Comparison of ENCODE assay signal across 11 mouse cellular contexts in the genomic region with DNA sequence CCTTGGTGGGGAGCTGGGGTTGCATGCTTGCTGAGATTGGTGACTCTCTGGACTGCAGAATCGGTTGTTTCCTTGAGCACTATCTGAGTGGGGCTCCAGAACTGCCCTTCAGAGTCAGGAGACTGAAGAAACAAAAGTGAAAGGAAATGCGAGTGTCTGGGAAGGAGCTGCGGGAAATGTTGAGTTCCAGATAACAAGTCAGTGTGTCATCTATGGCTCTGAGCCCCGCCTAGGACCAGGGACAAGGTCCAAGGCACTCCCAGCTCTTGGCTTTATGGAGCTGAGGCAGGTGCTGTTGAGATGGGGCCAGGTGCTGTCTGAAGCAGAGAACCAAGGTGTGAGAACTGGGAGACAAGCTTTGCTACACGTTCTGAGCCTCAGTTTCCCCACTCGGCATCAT. TPM values are rescaled to one million over a fixed set of nuclear protein-coding genes. Genes with fewer than 3 reads are reported as not detected.
DNase-seq lines count a peak whose midpoint lies in the region; ATAC-seq lines count a peak whose summit lies in the region.
"Had no signal": no experiment of that assay in that cellular context is flagged by ENCODE, and none has a peak within 500 bp of the region (broad histone marks: within the 10 kb centered on the region; RNA-seq: fewer than 3 reads in every experiment).

No protein-coding gene starts in this region.

- peak; percentile 34 for DNase-seq in kidney, adult 11 months
- DNase-seq in kidney, postnatal 4 days: no peak
- peak; percentile 43 for DNase-seq in ZHBTc4 (ENCODE audit: low read depth, low spot score)
- no peak for DNase-seq in forebrain, embryonic 10.5 days (ENCODE audit: extremely low spot score, low spot score)
- no peak for DNase-seq in left cerebral cortex, postnatal 4 days
- no peak for DNase-seq in layer of hippocampus, postnatal 14 days (ENCODE audit: low spot score in 2 of 2)

- peak; percentile 74 for ATAC-seq in intestine, embryonic 15.5 days
- peak; percentile 73 for ATAC-seq in megakaryocyte progenitor cell, adult 5-6 weeks (replicated peaks; ENCODE audit: poor library complexity)

- intact Hi-C loops in left cerebral cortex, postnatal 4 days (cut with DNase I): no loop called here

- 38% methylated on average over 6 of the region's 6 CpGs for WGBS in intestine, embryonic 15.5 days
- WGBS in forebrain, embryonic 10.5 days: 77% methylated on average over 6 of the region's 6 CpGs

- peak overlapping the region; percentile 57 for H3K4me2 ChIP-seq in intestine, embryonic 15.5 days (replicated peaks)
- H3K4me2 ChIP-seq: limb, embryonic 12.5 days; neural tube, embryonic 12.5 days had no signal

- peaks cover 29% of the 10 kb centered on the region for H3K4me1 ChIP-seq in intestine, embryonic 15.5 days (replicated peaks)
- H3K4me1 ChIP-seq in forebrain, embryonic 10.5 days: peaks cover 15% of the 10 kb centered on the region

- no peaks in the 10 kb centered on the region for H3K9me3 ChIP-seq in intestine, embryonic 15.5 days
- no peaks in the 10 kb centered on the region for H3K9me3 ChIP-seq in forebrain, embryonic 10.5 days
- H3K9me3 ChIP-seq: limb, embryonic 12.5 days; neural tube, embryonic 12.5 days had no signal

- no peaks in the 10 kb centered on the region for H3K27me3 ChIP-seq in intestine, embryonic 15.5 days (replicated peaks)
- no peaks in the 10 kb centered on the region for H3K27me3 ChIP-seq in forebrain, embryonic 10.5 days (ENCODE audit: poor library complexity, severe bottlenecking)
- H3K27me3 ChIP-seq: limb, embryonic 12.5 days; neural tube, embryonic 12.5 days had no signal

- H3K27ac ChIP-seq in intestine, embryonic 15.5 days: peak overlapping the region; percentile 91
- no peak overlapping the region for H3K27ac ChIP-seq in forebrain, embryonic 10.5 days
- H3K27ac ChIP-seq: limb, embryonic 12.5 days; neural tube, embryonic 12.5 days had no signal

- peak overlapping the region; percentile 28 for H3K9ac ChIP-seq in intestine, embryonic 15.5 days
- H3K9ac ChIP-seq: limb, embryonic 12.5 days; neural tube, embryonic 12.5 days had no signal

- H3K36me3 ChIP-seq in intestine, embryonic 15.5 days: peaks cover 8% of the 10 kb centered on the region; the same call in 1 of the 2 replicates
- H3K36me3 ChIP-seq in forebrain, embryonic 10.5 days (replicated peaks): peaks cover 16% of the 10 kb centered on the region

- H3K4me3 ChIP-seq in intestine, embryonic 15.5 days (replicated peaks): peak overlapping the region; percentile 32
- no peak overlapping the region for H3K4me3 ChIP-seq in forebrain, embryonic 10.5 days
- H3K4me3 ChIP-seq: limb, embryonic 12.5 days; neural tube, embryonic 12.5 days had no signal

RNA-seq across cellular contexts. Expression of gene Misp, which starts 3.6 kb away (rescaled TPM):
- 141 and 154 TPM in 2 replicates for polyA plus RNA-seq in intestine, embryonic 15.5 days (2015; fragmentation: Nextera tagmentation; extraction: Ambion mirVana)
- total RNA-seq in megakaryocyte progenitor cell, adult 5-6 weeks (2015): not detected in 2 replicates
- total RNA-seq in megakaryocyte progenitor cell, adult 5-6 weeks (2017): 0.58 TPM in 1 of 2 replicates, not detected in the other
- polyA plus RNA-seq in forebrain, embryonic 10.5 days (2016; fragmentation: Nextera tagmentation; extraction: Ambion mirVana): 0.18 and 1.0 TPM in 2 replicates
- under 1 TPM; 0.46 to 0.76 TPM for total RNA-seq in left cerebral cortex, postnatal 4 days (2021)
- under 1 TPM; 0.26 to 0.53 TPM for total RNA-seq in layer of hippocampus, postnatal 14 days (2021)
- total RNA-seq: hematopoietic stem cell, adult 5-6 weeks had no signal

RNA-seq across cellular contexts. Expression of gene Ptbp1, which starts 29.8 kb away (rescaled TPM):
- 307 and 314 TPM in 2 replicates for polyA plus RNA-seq in intestine, embryonic 15.5 days (2015; fragmentation: Nextera tagmentation; extraction: Ambion mirVana)
- 218 and 262 TPM in 2 replicates for total RNA-seq in megakaryocyte progenitor cell, adult 5-6 weeks (2015)
- total RNA-seq in megakaryocyte progenitor cell, adult 5-6 weeks (2017): 172 and 187 TPM in 2 replicates
- polyA plus RNA-seq in forebrain, embryonic 10.5 days (2016; fragmentation: Nextera tagmentation; extraction: Ambion mirVana): 370 and 377 TPM in 2 replicates
- total RNA-seq in left cerebral cortex, postnatal 4 days (2021): 10 to 100 TPM; 91.7 to 92.7 TPM
- total RNA-seq in layer of hippocampus, postnatal 14 days (2021): 10 to 100 TPM; 62.9 to 70.2 TPM

RNA-seq across cellular contexts. Expression of gene Palm, which starts 31.0 kb away (rescaled TPM):
- 48.1 and 48.5 TPM in 2 replicates for polyA plus RNA-seq in intestine, embryonic 15.5 days (2015; fragmentation: Nextera tagmentation; extraction: Ambion mirVana)
- total RNA-seq in megakaryocyte progenitor cell, adult 5-6 weeks (2015): 65.3 and 71.4 TPM in 2 replicates
- total RNA-seq in megakaryocyte progenitor cell, adult 5-6 weeks (2017): 43.4 and 53.4 TPM in 2 replicates
- polyA plus RNA-seq in forebrain, embryonic 10.5 days (2016; fragmentation: Nextera tagmentation; extraction: Ambion mirVana): 114 and 119 TPM in 2 replicates
- total RNA-seq in left cerebral cortex, postnatal 4 days (2021): 100 to 1,000 TPM; 404 to 409 TPM
- total RNA-seq in layer of hippocampus, postnatal 14 days (2021): 100 to 1,000 TPM; 356 to 379 TPM

RNA-seq across cellular contexts. Expression of gene Prss57, which starts 33.7 kb away (rescaled TPM):
- polyA plus RNA-seq in intestine, embryonic 15.5 days (2015; fragmentation: Nextera tagmentation; extraction: Ambion mirVana): 0.09 TPM in 1 of 2 replicates, not detected in the other
- total RNA-seq in megakaryocyte progenitor cell, adult 5-6 weeks (2015): 160 and 189 TPM in 2 replicates
- total RNA-seq in megakaryocyte progenitor cell, adult 5-6 weeks (2017): 95.1 and 100.0 TPM in 2 replicates
- polyA plus RNA-seq in forebrain, embryonic 10.5 days (2016; fragmentation: Nextera tagmentation; extraction: Ambion mirVana): not detected in 2 replicates
- under 1 TPM in 1 of 2 experiments, not detected in 1; 0.52 TPM for total RNA-seq in left cerebral cortex, postnatal 4 days (2021)
- under 1 TPM in 1 of 2 experiments, not detected in 1; 0.16 TPM for total RNA-seq in layer of hippocampus, postnatal 14 days (2021)
- polyA plus RNA-seq: limb, embryonic 12.5 days had no signal

RNA-seq across cellular contexts. Expression of gene Fstl3, which starts 47.3 kb away (rescaled TPM):
- polyA plus RNA-seq in intestine, embryonic 15.5 days (2015; fragmentation: Nextera tagmentation; extraction: Ambion mirVana): 14.0 and 16.1 TPM in 2 replicates
- total RNA-seq in megakaryocyte progenitor cell, adult 5-6 weeks (2015): 1.6 and 2.7 TPM in 2 replicates
- total RNA-seq in megakaryocyte progenitor cell, adult 5-6 weeks (2017): 1.3 and 3.6 TPM in 2 replicates
- 1.1 and 1.5 TPM in 2 replicates for polyA plus RNA-seq in forebrain, embryonic 10.5 days (2016; fragmentation: Nextera tagmentation; extraction: Ambion mirVana)
- 1 to 10 TPM; 2.5 to 3.2 TPM for total RNA-seq in left cerebral cortex, postnatal 4 days (2021)
- 1 to 10 TPM; 1.2 to 2.4 TPM for total RNA-seq in layer of hippocampus, postnatal 14 days (2021)

Comparison
In these comparisons a context has a peak if more than half of its experiments do, and no peak if none do; other contexts are left out.
1. DNase-seq: peak in kidney, adult 11 months (single experiment) and ZHBTc4 (single experiment); none in kidney, postnatal 4 days (0 of 2), forebrain, embryonic 10.5 days (single experiment), left cerebral cortex, postnatal 4 days (single experiment) and layer of hippocampus, postnatal 14 days (0 of 2).
2. RNA of gene Palm, which starts 31.0 kb away (total RNA-seq): 404 to 409 TPM in left cerebral cortex, postnatal 4 days and 356 to 379 TPM in layer of hippocampus, postnatal 14 days; 43.4 to 71.4 TPM in megakaryocyte progenitor cell, adult 5-6 weeks; every median in the first group is over 4 times any median in the second.